Mouse (Mus musculus) midbrain, embryonic 11.5 days (tissue): ENCODE measurements at regions not wholly inside any gene's neighbourhood (a gene's known extent, or its start where the extent isn't known, plus 50 kb on each side); places are given as distances from the start of the nearest gene placed in this dataset.

ENCODE experiments used
- ATAC-seq: fragments of 200-750 bp; cut with Nextera tagmentation; 2 replicates; pipeline ENCODE4 v1.8.0; 2017; ENCODE audit warnings: moderate TSS enrichment, moderate library complexity; ENCODE audit not compliant: low FRiP score
- DNase-seq: peaks from one replicate; pipeline ENCODE4 v3.0.0; 2015; ENCODE audit warnings: low spot score; ENCODE audit errors: missing footprints
- H3K27ac ChIP-seq: fragments of 300-500 bp; sonication (generic); 2 replicates; pipeline ENCODE4 v1.5.1; 2014; ENCODE audit warnings: low read depth, low read length
- H3K27me3 ChIP-seq: fragments of 300-500 bp; sonication (generic); 2 replicates; pipeline ENCODE4 v1.6.1; 2014; ENCODE audit warnings: mild to moderate bottlenecking, low read length, moderate library complexity, mixed read lengths; ENCODE audit not compliant: control insufficient read depth, insufficient read depth
- H3K36me3 ChIP-seq: fragments of 300-500 bp; sonication (generic); 2 replicates; pipeline ENCODE4 v1.6.1; 2014; ENCODE audit warnings: mild to moderate bottlenecking, low read length, moderate library complexity, mixed read lengths; ENCODE audit not compliant: control insufficient read depth, insufficient read depth
- H3K4me1 ChIP-seq: fragments of 300-500 bp; sonication (generic); 2 replicates; pipeline ENCODE4 v1.6.1; 2014; ENCODE audit warnings: low read length; ENCODE audit not compliant: control insufficient read depth, insufficient read depth
- H3K4me2 ChIP-seq: fragments of 300-500 bp; sonication (generic); 2 replicates; pipeline ENCODE4 v1.6.1; 2014; ENCODE audit warnings: mild to moderate bottlenecking, moderate library complexity
- H3K4me3 ChIP-seq: fragments of 300-500 bp; sonication (generic); 2 replicates; pipeline ENCODE4 v1.5.1; 2014; ENCODE audit warnings: low read depth, low read length
- H3K9ac ChIP-seq: fragments of 300-500 bp; sonication (generic); 2 replicates; pipeline ENCODE4 v1.6.1; 2014; ENCODE audit warnings: low read length
- H3K9me3 ChIP-seq: fragments of 300-500 bp; sonication (generic); 2 replicates; pipeline ENCODE4 v1.6.1; 2016; ENCODE audit warnings: low read length; ENCODE audit not compliant: control insufficient read depth
- WGBS: fragments of 180-500 bp; shearing (Covaris S2); extraction: QIAGEN DNeasy Blood & Tissue Kit; methylation state at CpG from one replicate; pipeline ENCODE4 v1.1.7; 2014; 5-methylcytosine and 5-hydroxymethylcytosine counted together

DNA sequence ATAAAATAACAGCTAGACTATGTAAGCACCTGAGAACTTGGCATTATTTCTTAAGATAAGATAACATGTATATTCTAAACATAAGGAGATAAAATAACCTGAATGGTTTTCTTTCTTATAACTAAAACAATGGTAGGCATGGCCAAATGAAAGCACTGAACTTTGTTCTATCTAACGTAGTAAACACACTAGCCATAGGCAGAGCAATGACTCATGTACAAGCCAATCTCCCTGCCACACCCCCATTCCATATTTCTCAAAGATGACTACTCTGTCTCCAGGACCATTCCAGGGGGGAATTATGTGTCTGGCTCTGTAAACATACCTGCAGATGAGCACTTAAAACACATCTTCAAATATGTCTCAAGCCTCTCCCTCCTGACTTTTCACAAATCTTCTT, 80.6 kb upstream of the Slc7a11 start:
- Histone ChIP-seq H3K27me3 (no peaks in the 10 kb centered on the region), H3K9me3 (no peaks in the 10 kb centered on the region), H3K4me2 (no peak overlapping the region), H3K9ac (no peak overlapping the region), H3K4me1 (no peaks in the 10 kb centered on the region), H3K4me3 (no peak overlapping the region), H3K36me3 (no peaks in the 10 kb centered on the region), H3K27ac (no peak overlapping the region)
- WGBS: 91% methylated on average over 1 of the region's 1 CpGs
- no peak for ATAC-seq
- DNase-seq: no peak

DNA sequence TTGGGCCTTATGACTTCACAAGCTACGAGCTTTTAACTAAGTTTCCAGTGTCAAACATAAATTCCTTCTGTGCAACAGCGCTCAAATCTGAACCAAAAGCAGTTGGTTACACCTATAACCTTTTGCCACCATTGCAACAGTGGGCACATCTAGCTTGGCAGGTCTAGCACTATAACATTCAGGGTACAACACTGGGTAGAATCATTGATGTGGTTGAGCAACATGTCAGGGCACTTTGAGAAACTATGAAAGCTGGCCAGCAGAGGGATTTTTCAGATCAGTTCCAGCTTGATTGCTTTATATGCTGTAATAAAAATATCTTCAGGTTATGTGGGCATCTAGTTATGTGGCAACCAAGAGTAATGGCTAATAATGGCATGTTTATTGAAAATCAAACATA, 63.8 kb upstream of the Slc7a11 start:
- no peaks in the 10 kb centered on the region for H3K4me1 ChIP-seq
- H3K9me3 ChIP-seq: no peaks in the 10 kb centered on the region
- 89% methylated on average over 2 of the region's 2 CpGs for WGBS
- H3K27me3 ChIP-seq: no peaks in the 10 kb centered on the region
- ATAC-seq (no peak), DNase-seq (no peak)
- H3K4me2 ChIP-seq: no peak overlapping the region
- no peak overlapping the region for H3K9ac ChIP-seq
- no peak overlapping the region for H3K27ac ChIP-seq
- H3K36me3 ChIP-seq: no peaks in the 10 kb centered on the region
- H3K4me3 ChIP-seq: no peak overlapping the region
